Mouse (Mus musculus) kidney, embryonic 15.5 days (tissue): ENCODE data around the gene Akap10. TPM values are rescaled to one million over a fixed set of nuclear protein-coding genes. Genes with fewer than 3 reads are reported as not detected.

Experiments used
- ATAC-seq: fragments of 200-750 bp; cut with Nextera tagmentation; replicated peaks from 2 replicates; pipeline ENCODE4 v1.8.0; 2017; ENCODE audit warnings: moderate TSS enrichment; ENCODE audit not compliant: low FRiP score
- H3K27ac ChIP-seq: fragments of 300-500 bp; sonication (generic); 2 replicates; pipeline ENCODE4 v1.5.1; 2015; ENCODE audit warnings: mild to moderate bottlenecking, inconsistent platforms
- H3K27me3 ChIP-seq: fragments of 300-500 bp; sonication (generic); 2 replicates; pipeline ENCODE4 v1.6.1; 2015; ENCODE audit warnings: inconsistent platforms
- H3K36me3 ChIP-seq: fragments of 300-500 bp; sonication (generic); 2 replicates; pipeline ENCODE4 v1.6.1; 2015; ENCODE audit warnings: inconsistent platforms
- H3K4me1 ChIP-seq: fragments of 300-500 bp; sonication (generic); 2 replicates; pipeline ENCODE4 v1.6.1; 2015; ENCODE audit warnings: inconsistent platforms
- H3K4me2 ChIP-seq: fragments of 300-500 bp; sonication (generic); 2 replicates; pipeline ENCODE4 v1.6.1; 2015; ENCODE audit warnings: moderate library complexity, mild to moderate bottlenecking, inconsistent platforms
- H3K4me3 ChIP-seq: fragments of 300-500 bp; sonication (generic); replicated peaks from 2 replicates; pipeline ENCODE4 v1.5.1; 2015; ENCODE audit warnings: mild to moderate bottlenecking, inconsistent platforms
- H3K9ac ChIP-seq: fragments of 300-500 bp; sonication (generic); 2 replicates; pipeline ENCODE4 v1.6.1; 2015; ENCODE audit warnings: mild to moderate bottlenecking, inconsistent platforms
- H3K9me3 ChIP-seq: fragments of 300-500 bp; sonication (generic); replicated peaks from 2 replicates; pipeline ENCODE4 v1.6.1; 2016; ENCODE audit warnings: inconsistent platforms
- WGBS: fragments of 180-500 bp; shearing (Covaris S2); methylation state at CpG from one replicate; pipeline ENCODE4 v1.1.7; 2015; ENCODE audit warnings: mixed read lengths; 5-methylcytosine and 5-hydroxymethylcytosine counted together
- polyA plus RNA-seq: library from polyadenylated mRNA; unstranded; fragments of >200 nt; fragmentation: Nextera tagmentation; extraction: Ambion mirVana; gene quantifications from 2 replicates; pipeline ENCODE4 v1.2.1, GENCODE M21; 2015

Gene Akap10
- polyA plus RNA-seq, 1 experiment from 2014 or later: 19.2 TPM

GRCm38 (mm10) chr11:61929323-61930097 lies 542 bp downstream of the Akap10 start:
- H3K9me3 ChIP-seq: no peaks in the 10 kb centered on the region
- H3K4me3 ChIP-seq: peak overlapping the region; percentile 97
- H3K9ac ChIP-seq: peak overlapping the region; percentile 94
- H3K36me3 ChIP-seq: 0 out of 2 replicates have a peak, but pooled peaks cover 11% of the 10 kb centered on the region
- no peaks in the 10 kb centered on the region for H3K27me3 ChIP-seq
- WGBS: under 1% methylated on average over 39 of the region's 47 CpGs
- H3K4me2 ChIP-seq: peak overlapping the region; percentile 64
- H3K27ac ChIP-seq: peak overlapping the region; percentile 97
- peaks cover 20% of the 10 kb centered on the region for H3K4me1 ChIP-seq
- ATAC-seq: peak; percentile 79

- peaks cover 4% of the 10 kb centered on the region for H3K4me1 ChIP-seq
- no peak overlapping the region for H3K4me2 ChIP-seq
- no peak overlapping the region for H3K9ac ChIP-seq
- no peak for ATAC-seq
- H3K9me3 ChIP-seq: no peaks in the 10 kb centered on the region
- H3K27ac ChIP-seq: no peak overlapping the region
- 78% methylated on average over 1 of the region's 1 CpGs for WGBS
- no peak overlapping the region for H3K4me3 ChIP-seq
- no peaks in the 10 kb centered on the region for H3K27me3 ChIP-seq
- peaks cover 35% of the 10 kb centered on the region for H3K36me3 ChIP-seq
Observed at GRCm38 (mm10) chr11:61923309-61923708, 6.7 kb downstream of the Akap10 start.

- Histone ChIP-seq H3K9ac (no peak overlapping the region), H3K27ac (no peak overlapping the region), H3K36me3 (peaks cover 51% of the 10 kb centered on the region), H3K9me3 (no peaks in the 10 kb centered on the region), H3K4me1 (no peaks in the 10 kb centered on the region), H3K27me3 (no peaks in the 10 kb centered on the region), H3K4me3 (no peak overlapping the region), H3K4me2 (no peak overlapping the region)
- WGBS: 95% methylated on average over 3 of the region's 3 CpGs
- no peak for ATAC-seq
Observed at GRCm38 (mm10) chr11:61919702-61920101, 10.3 kb downstream of the Akap10 start.

- ATAC-seq: no peak
Observed at GRCm38 (mm10) chr11:61908315-61908714, 21.7 kb downstream of the Akap10 start.

GRCm38 (mm10) chr11:61882183-61882582 lies 47.9 kb downstream of the Akap10 start:
- no peak overlapping the region for H3K27ac ChIP-seq
- peaks cover 78% of the 10 kb centered on the region for H3K36me3 ChIP-seq

More at GRCm38 (mm10) chr11:61908315-61908714, 21.7 kb downstream of the Akap10 start:
- no peaks in the 10 kb centered on the region for H3K4me1 ChIP-seq
- H3K27me3 ChIP-seq: no peaks in the 10 kb centered on the region
- H3K36me3 ChIP-seq: peaks cover 82% of the 10 kb centered on the region
- H3K4me2 ChIP-seq: no peak overlapping the region
- no peaks in the 10 kb centered on the region for H3K9me3 ChIP-seq
- H3K4me3 ChIP-seq: no peak overlapping the region
- no peak overlapping the region for H3K27ac ChIP-seq
- H3K9ac ChIP-seq: no peak overlapping the region

GRCm38 (mm10) chr11:61879921-61880320 lies 50.1 kb downstream of the Akap10 start:
- H3K27ac ChIP-seq: no peak overlapping the region
- H3K4me3 ChIP-seq: no peak overlapping the region
- no peaks in the 10 kb centered on the region for H3K9me3 ChIP-seq
- no peak overlapping the region for H3K4me2 ChIP-seq
- H3K9ac ChIP-seq: no peak overlapping the region
- peaks cover 80% of the 10 kb centered on the region for H3K36me3 ChIP-seq
- no peak for ATAC-seq
- H3K27me3 ChIP-seq: no peaks in the 10 kb centered on the region
- no peaks in the 10 kb centered on the region for H3K4me1 ChIP-seq

More at GRCm38 (mm10) chr11:61882183-61882582, 47.9 kb downstream of the Akap10 start:
- no peaks in the 10 kb centered on the region for H3K9me3 ChIP-seq
- WGBS: 67% methylated on average over 5 of the region's 5 CpGs
- no peak overlapping the region for H3K9ac ChIP-seq
- H3K4me1 ChIP-seq: no peaks in the 10 kb centered on the region
- no peak overlapping the region for H3K4me3 ChIP-seq
- no peak overlapping the region for H3K4me2 ChIP-seq
- no peaks in the 10 kb centered on the region for H3K27me3 ChIP-seq
- no peak for ATAC-seq

- H3K27me3 ChIP-seq: no peaks in the 10 kb centered on the region
- H3K9ac ChIP-seq: no peak overlapping the region
- no peak overlapping the region for H3K4me2 ChIP-seq
- no peak for ATAC-seq
- peaks cover 82% of the 10 kb centered on the region for H3K36me3 ChIP-seq
- H3K4me3 ChIP-seq: no peak overlapping the region
- no peaks in the 10 kb centered on the region for H3K4me1 ChIP-seq
- H3K9me3 ChIP-seq: no peaks in the 10 kb centered on the region
- 94% methylated on average over 5 of the region's 5 CpGs for WGBS
- H3K27ac ChIP-seq: no peak overlapping the region
Observed at GRCm38 (mm10) chr11:61871881-61872280, 58.2 kb downstream of the Akap10 start.

- ATAC-seq: no peak
Observed at GRCm38 (mm10) chr11:61866856-61867255, 63.2 kb downstream of the Akap10 start.

GRCm38 (mm10) chr11:61861781-61862547 lies 68.1 kb downstream of the Akap10 start:
- H3K9ac ChIP-seq: no peak overlapping the region
- H3K36me3 ChIP-seq: no peaks in the 10 kb centered on the region
- 73% methylated on average over 6 of the region's 6 CpGs for WGBS
- no peaks in the 10 kb centered on the region for H3K9me3 ChIP-seq
- H3K4me3 ChIP-seq: no peak overlapping the region
- H3K27ac ChIP-seq: no peak overlapping the region
- H3K4me1 ChIP-seq: no peaks in the 10 kb centered on the region
- H3K4me2 ChIP-seq: no peak overlapping the region
- H3K27me3 ChIP-seq: no peaks in the 10 kb centered on the region
- ATAC-seq: no peak

More at GRCm38 (mm10) chr11:61866856-61867255, 63.2 kb downstream of the Akap10 start:
- Histone ChIP-seq H3K27me3 (no peaks in the 10 kb centered on the region), H3K27ac (no peak overlapping the region), H3K36me3 (peaks cover 38% of the 10 kb centered on the region), H3K9me3 (no peaks in the 10 kb centered on the region), H3K9ac (no peak overlapping the region), H3K4me1 (no peaks in the 10 kb centered on the region), H3K4me2 (no peak overlapping the region), H3K4me3 (no peak overlapping the region)

- Histone ChIP-seq H3K9ac (no peak overlapping the region), H3K36me3 (no peaks in the 10 kb centered on the region), H3K9me3 (no peaks in the 10 kb centered on the region), H3K4me3 (no peak overlapping the region), H3K4me1 (peaks cover 6% of the 10 kb centered on the region; the same call in 1 of the 2 replicates), H3K4me2 (no peak overlapping the region), H3K27ac (no peak overlapping the region), H3K27me3 (no peaks in the 10 kb centered on the region)
- ATAC-seq: no peak
- 75% methylated on average over 1 of the region's 1 CpGs for WGBS
Observed at GRCm38 (mm10) chr11:61859316-61859715, 70.7 kb downstream of the Akap10 start.

GRCm38 (mm10) chr11:61855539-61855938 lies 74.5 kb downstream of the Akap10 start:
- Histone ChIP-seq H3K4me1 (peaks cover 14% of the 10 kb centered on the region), H3K9me3 (no peaks in the 10 kb centered on the region), H3K4me3 (peak overlapping the region; percentile 95), H3K9ac (peak overlapping the region; percentile 97), H3K27ac (peak overlapping the region; percentile 89), H3K4me2 (peak overlapping the region; percentile 84), H3K36me3 (peaks cover 1% of the 10 kb centered on the region), H3K27me3 (no peaks in the 10 kb centered on the region)
- 39% methylated on average over 6 of the region's 6 CpGs for WGBS
- ATAC-seq: no peak

- peak; percentile 89 for ATAC-seq
Observed at GRCm38 (mm10) chr11:61854988-61855411, 75.1 kb downstream of the Akap10 start, which contains the start of gene Ulk2. Gene Ulk2 (minus strand): TSS chr11:61855073.

More at GRCm38 (mm10) chr11:61854988-61855411, 75.1 kb downstream of the Akap10 start, which contains the start of gene Ulk2:
- Histone ChIP-seq H3K4me1 (peaks cover 14% of the 10 kb centered on the region), H3K9ac (peak within 1 kb of the TSS; percentile 97), H3K4me3 (peak within 1 kb of the TSS; percentile 95), H3K36me3 (peaks cover 3% of the 10 kb centered on the region), H3K9me3 (no peaks in the 10 kb centered on the region), H3K27ac (peak within 1 kb of the TSS; percentile 89), H3K4me2 (peak within 1 kb of the TSS; percentile 84), H3K27me3 (no peaks in the 10 kb centered on the region)
- under 1% methylated on average over 58 of the region's 58 CpGs for WGBS
